Mouse (Mus musculus) hindbrain, embryonic 13.5 days (tissue): ENCODE measurements at regions not wholly inside any gene's neighbourhood (a gene's known extent, or its start where the extent isn't known, plus 50 kb on each side); places are given as distances from the start of the nearest gene placed in this dataset.

Experiments used
- ATAC-seq: fragments of 200-750 bp; cut with Nextera tagmentation; 2 replicates; pipeline ENCODE4 v1.8.0; 2017; ENCODE audit warnings: moderate TSS enrichment; ENCODE audit not compliant: low FRiP score
- H3K27ac ChIP-seq: fragments of 300-500 bp; sonication (generic); 2 replicates; pipeline ENCODE4 v1.5.1; 2015; ENCODE audit warnings: inconsistent platforms, mild to moderate bottlenecking, moderate library complexity
- H3K27me3 ChIP-seq: fragments of 300-500 bp; sonication (generic); 2 replicates; pipeline ENCODE4 v1.6.1; 2015; ENCODE audit warnings: mild to moderate bottlenecking, inconsistent platforms
- H3K36me3 ChIP-seq: fragments of 300-500 bp; sonication (generic); 2 replicates; pipeline ENCODE4 v1.6.1; 2015; ENCODE audit warnings: mild to moderate bottlenecking, inconsistent platforms
- H3K4me1 ChIP-seq: fragments of 300-500 bp; sonication (generic); replicated peaks from 2 replicates; pipeline ENCODE4 v1.6.1; 2015; ENCODE audit warnings: inconsistent platforms
- H3K4me2 ChIP-seq: fragments of 300-500 bp; sonication (generic); 2 replicates; pipeline ENCODE4 v1.6.1; 2015; ENCODE audit warnings: inconsistent platforms, mild to moderate bottlenecking, moderate library complexity
- H3K4me3 ChIP-seq: fragments of 300-500 bp; sonication (generic); 2 replicates; pipeline ENCODE4 v1.5.1; 2015; ENCODE audit warnings: mild to moderate bottlenecking, inconsistent platforms
- H3K9ac ChIP-seq: fragments of 300-500 bp; sonication (generic); 2 replicates; pipeline ENCODE4 v1.6.1; 2015; ENCODE audit warnings: mild to moderate bottlenecking, inconsistent platforms
- H3K9me3 ChIP-seq: fragments of 300-500 bp; sonication (generic); 2 replicates; pipeline ENCODE4 v1.6.1; 2016; ENCODE audit warnings: inconsistent platforms
- WGBS: fragments of 180-500 bp; shearing (Covaris S2); methylation state at CpG from one replicate; pipeline ENCODE4 v1.1.7; 2015; 5-methylcytosine and 5-hydroxymethylcytosine counted together

- Histone ChIP-seq H3K9me3 (no peaks in the 10 kb centered on the region), H3K4me3 (peak overlapping the region; percentile 9), H3K4me1 (peaks cover 11% of the 10 kb centered on the region), H3K27me3 (no peaks in the 10 kb centered on the region), H3K4me2 (peak overlapping the region; percentile 49), H3K9ac (peak overlapping the region; percentile 46; the same call in 1 of the 2 replicates), H3K36me3 (no peaks in the 10 kb centered on the region), H3K27ac (peak overlapping the region; percentile 35)
- 22% methylated on average over 10 of the region's 10 CpGs for WGBS
- peak; percentile 91 for ATAC-seq
Measured at GRCm38 (mm10) chr16:55555821-55556535, 258.2 kb upstream of the Zpld1 start.

DNA sequence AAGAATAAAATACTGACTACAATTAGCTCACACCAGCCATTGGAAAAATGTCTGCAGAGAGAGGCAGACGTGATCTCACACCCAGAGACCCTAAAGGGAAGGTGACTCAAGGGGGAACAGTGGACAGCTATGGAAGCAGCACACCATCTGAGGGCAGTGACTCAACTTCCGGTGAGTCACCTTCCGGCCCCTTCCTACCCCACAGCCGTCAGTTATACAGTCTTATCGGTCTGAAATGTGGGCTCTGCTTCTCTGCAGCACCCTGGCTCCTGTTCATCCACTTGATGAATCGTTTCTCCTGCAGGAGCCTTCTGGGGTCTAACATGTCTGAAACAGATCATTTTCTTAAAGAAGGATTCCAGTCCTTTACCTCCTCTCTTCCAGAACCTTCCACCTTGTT lies 257.4 kb upstream of the Zpld1 start:
- Histone ChIP-seq H3K9me3 (no peaks in the 10 kb centered on the region), H3K4me1 (peaks cover 11% of the 10 kb centered on the region), H3K27me3 (no peaks in the 10 kb centered on the region), H3K4me2 (no peak overlapping the region), H3K36me3 (no peaks in the 10 kb centered on the region), H3K27ac (no peak overlapping the region), H3K9ac (no peak overlapping the region), H3K4me3 (no peak overlapping the region)
- no peak for ATAC-seq
- WGBS: 75% methylated on average over 6 of the region's 6 CpGs

DNA sequence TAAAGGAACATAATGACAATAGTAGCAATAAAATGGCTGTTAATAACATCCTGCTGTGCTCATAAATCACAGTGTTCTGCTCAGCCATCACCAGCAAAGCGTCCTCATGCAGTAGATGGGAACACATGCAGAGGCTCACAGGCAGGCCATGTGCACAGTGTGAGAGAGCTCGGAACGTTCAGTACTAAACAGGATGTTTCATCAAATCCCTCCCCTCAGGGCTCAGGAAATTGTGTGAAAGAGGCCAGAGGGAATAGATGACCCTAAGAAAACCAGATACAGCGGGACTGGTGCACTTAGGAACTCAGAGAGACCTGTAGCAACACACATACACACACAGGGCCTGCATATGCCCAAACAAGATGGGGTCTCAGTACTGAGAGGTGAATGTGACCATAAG lies 256.1 kb upstream of the Zpld1 start:
- Histone ChIP-seq H3K9me3 (no peaks in the 10 kb centered on the region), H3K27me3 (no peaks in the 10 kb centered on the region), H3K4me2 (no peak overlapping the region), H3K9ac (no peak overlapping the region), H3K36me3 (no peaks in the 10 kb centered on the region), H3K4me1 (peaks cover 11% of the 10 kb centered on the region), H3K4me3 (no peak overlapping the region), H3K27ac (no peak overlapping the region)
- ATAC-seq: no peak
- 53% methylated on average over 4 of the region's 4 CpGs for WGBS

DNA sequence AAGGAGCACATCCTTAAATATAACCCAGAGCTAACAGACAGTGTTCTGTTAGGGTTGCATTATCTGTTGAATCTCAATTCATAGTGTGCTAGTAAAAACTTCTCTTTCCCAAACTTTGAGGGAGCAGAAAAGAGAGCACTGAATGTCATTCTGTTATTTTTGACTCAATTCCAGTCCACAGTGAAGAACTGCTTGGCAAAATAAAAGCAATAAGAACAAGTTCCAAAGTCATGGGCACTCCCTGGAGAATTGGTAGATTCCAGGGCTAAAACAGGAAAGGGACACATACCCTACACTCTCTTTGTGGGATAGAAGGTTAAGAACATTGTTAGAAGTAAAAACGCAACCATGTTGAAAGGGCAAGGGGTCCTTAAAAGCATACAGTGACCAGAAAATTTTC lies 253.6 kb upstream of the Zpld1 start:
- H3K27me3 ChIP-seq: no peaks in the 10 kb centered on the region
- no peak overlapping the region for H3K9ac ChIP-seq
- H3K4me3 ChIP-seq: no peak overlapping the region
- H3K4me1 ChIP-seq: peaks cover 11% of the 10 kb centered on the region
- no peaks in the 10 kb centered on the region for H3K9me3 ChIP-seq
- H3K4me2 ChIP-seq: no peak overlapping the region
- H3K36me3 ChIP-seq: no peaks in the 10 kb centered on the region
- 78% methylated on average over 1 of the region's 1 CpGs for WGBS
- no peak overlapping the region for H3K27ac ChIP-seq
- ATAC-seq: no peak

DNA sequence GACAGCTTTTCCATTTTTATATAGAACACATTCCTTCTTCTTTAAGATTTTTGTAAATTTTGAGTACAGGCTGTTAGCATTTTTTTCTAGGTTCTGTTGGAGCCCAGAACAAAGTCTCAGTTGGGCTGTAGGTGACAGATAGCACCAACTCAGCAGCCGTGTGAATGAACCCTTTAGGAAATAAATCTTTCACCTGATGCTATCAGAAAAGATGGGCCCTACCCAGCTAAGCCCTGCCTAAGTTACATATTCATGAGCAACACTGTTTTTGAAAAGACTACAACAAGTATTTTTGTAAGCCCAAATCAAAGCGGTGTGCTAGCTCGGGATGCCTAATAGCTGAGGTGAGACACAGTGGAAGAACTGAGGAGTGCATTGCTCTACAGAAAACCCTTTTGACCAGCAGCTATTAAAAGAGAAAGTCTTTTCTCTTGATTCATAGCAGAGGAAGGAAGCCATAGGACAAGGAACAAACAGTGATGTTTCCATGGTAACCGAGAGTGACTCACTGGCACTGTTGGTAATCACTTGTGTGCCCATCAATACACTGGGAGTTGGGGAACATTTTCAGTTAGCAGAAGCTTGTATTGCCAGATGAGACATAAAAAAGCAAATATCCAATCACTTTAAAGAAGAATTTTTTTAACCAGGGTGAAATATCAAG lies 253.0 kb upstream of the Zpld1 start:
- 33% methylated on average over 4 of the region's 4 CpGs for WGBS
- Histone ChIP-seq H3K27me3 (no peaks in the 10 kb centered on the region), H3K4me3 (no peak overlapping the region), H3K27ac (no peak overlapping the region), H3K9ac (no peak overlapping the region), H3K4me1 (peaks cover 6% of the 10 kb centered on the region), H3K36me3 (no peaks in the 10 kb centered on the region), H3K4me2 (no peak overlapping the region), H3K9me3 (no peaks in the 10 kb centered on the region)
- ATAC-seq: peak; percentile 75

DNA sequence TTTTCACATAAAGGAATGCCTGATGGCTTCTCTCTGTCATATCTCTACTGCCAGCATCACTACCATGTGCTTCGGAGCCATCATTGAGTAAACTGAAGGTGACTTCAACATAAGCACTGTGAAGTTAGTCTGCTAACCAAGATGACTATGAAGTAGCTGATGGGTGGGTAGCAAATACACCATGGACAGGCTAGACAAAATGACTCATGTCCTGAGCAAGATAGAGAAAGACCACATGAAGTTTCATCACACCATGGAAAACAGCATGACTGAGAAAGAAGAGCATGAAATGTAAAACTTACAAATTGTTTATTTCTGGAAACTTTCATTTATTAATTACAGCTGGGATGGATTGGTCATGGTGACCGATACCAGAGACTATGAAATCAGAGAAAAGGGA lies 249.3 kb upstream of the Zpld1 start:
- no peak overlapping the region for H3K4me3 ChIP-seq
- ATAC-seq: no peak
- WGBS: 93% methylated on average over 2 of the region's 2 CpGs

DNA sequence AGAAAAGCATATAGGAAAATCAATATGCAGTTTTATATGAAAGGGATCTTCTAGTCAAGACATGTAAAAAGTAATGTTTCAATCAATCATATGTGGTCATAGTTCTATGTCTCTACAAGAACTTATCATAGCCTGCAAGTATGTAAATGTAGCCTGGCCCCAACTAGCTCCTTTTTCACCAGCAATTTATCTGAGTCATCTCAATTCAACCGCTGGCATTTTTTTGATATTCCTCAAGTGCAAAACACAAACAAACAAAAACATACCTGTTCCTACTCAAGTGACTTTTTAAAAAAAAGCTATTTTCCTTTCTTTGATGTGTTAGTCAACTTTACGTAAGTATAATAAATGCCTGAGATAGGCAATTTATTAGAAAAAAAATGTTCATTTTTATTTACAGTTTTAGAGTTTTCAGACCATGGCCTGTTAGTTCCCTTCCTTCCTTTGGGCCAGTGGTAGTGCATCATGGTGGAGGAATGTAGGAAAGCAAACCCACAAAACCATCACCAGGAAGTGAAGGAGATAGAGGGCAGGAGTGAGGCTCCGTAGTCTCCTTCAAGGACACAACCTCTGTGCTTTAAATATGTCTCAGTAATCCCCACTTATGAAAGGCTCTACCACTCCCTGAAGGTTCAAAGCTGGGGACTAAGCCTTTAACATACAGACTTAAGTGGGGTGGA lies 242.7 kb upstream of the Zpld1 start:
- no peak overlapping the region for H3K9ac ChIP-seq
- H3K4me1 ChIP-seq: no peaks in the 10 kb centered on the region
- no peaks in the 10 kb centered on the region for H3K27me3 ChIP-seq
- no peaks in the 10 kb centered on the region for H3K36me3 ChIP-seq
- H3K9me3 ChIP-seq: no peaks in the 10 kb centered on the region
- H3K4me3 ChIP-seq: no peak overlapping the region
- no peak for ATAC-seq
- 92% methylated on average over 3 of the region's 3 CpGs for WGBS
- no peak overlapping the region for H3K27ac ChIP-seq
- H3K4me2 ChIP-seq: no peak overlapping the region

More for the DNA sequence above, 249.3 kb upstream of the Zpld1 start:
- no peaks in the 10 kb centered on the region for H3K9me3 ChIP-seq
- H3K9ac ChIP-seq: no peak overlapping the region
- no peak overlapping the region for H3K27ac ChIP-seq
- no peaks in the 10 kb centered on the region for H3K27me3 ChIP-seq
- no peaks in the 10 kb centered on the region for H3K36me3 ChIP-seq
- H3K4me1 ChIP-seq: peaks cover 5% of the 10 kb centered on the region; the same call in 1 of the 2 replicates
- no peak overlapping the region for H3K4me2 ChIP-seq

DNA sequence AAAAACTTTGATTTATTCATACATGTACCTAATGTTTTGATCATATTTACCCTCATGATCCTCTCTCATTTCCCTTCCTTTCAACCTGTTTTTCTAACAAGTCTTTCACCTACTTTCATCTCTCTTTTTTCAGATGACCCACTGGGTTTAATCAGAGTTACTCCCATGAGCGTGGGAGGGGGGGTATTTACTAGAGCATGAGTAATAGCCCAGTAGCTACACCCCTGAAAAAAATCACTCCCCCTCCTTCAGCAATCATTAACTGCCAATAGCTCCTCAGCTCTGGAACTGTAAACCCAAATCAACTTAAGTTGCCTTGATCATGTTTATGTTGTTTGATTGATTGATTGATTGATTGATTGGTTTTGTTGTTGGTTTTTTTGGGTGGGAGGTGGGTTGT lies 241.4 kb upstream of the Zpld1 start:
- no peaks in the 10 kb centered on the region for H3K4me1 ChIP-seq
- WGBS: 74% methylated on average over 1 of the region's 1 CpGs
- no peak overlapping the region for H3K9ac ChIP-seq
- no peak overlapping the region for H3K4me3 ChIP-seq
- H3K27ac ChIP-seq: no peak overlapping the region
- no peak for ATAC-seq
- H3K9me3 ChIP-seq: no peaks in the 10 kb centered on the region
- no peaks in the 10 kb centered on the region for H3K36me3 ChIP-seq
- no peak overlapping the region for H3K4me2 ChIP-seq
- no peaks in the 10 kb centered on the region for H3K27me3 ChIP-seq

- 91% methylated on average over 5 of the region's 5 CpGs for WGBS
Measured at GRCm38 (mm10) chr16:55537548-55537947, 239.8 kb upstream of the Zpld1 start.

DNA sequence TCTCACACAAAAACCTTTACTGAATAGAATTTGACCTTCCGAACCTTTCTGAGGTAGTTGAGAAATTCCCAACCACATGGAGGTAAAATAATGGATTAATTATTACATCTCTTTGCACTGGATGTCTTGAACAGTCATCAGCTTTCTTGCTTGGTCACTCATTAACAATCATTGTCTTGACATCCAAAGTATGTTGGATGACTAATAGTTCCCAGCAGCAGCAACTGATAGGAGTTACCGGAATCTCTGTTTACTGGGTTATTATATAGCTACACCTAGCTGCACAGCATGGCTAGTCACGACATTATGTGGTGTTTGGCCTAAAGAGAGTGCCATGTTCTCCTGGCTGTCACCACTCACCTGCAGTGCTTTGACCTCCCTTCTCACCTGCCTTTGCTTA lies 234.9 kb upstream of the Zpld1 start:
- Histone ChIP-seq H3K4me1 (no peaks in the 10 kb centered on the region), H3K9ac (no peak overlapping the region), H3K27ac (no peak overlapping the region), H3K27me3 (no peaks in the 10 kb centered on the region), H3K4me3 (no peak overlapping the region), H3K4me2 (no peak overlapping the region), H3K9me3 (no peaks in the 10 kb centered on the region), H3K36me3 (no peaks in the 10 kb centered on the region)
- no peak for ATAC-seq
- 85% methylated on average over 3 of the region's 3 CpGs for WGBS

More at GRCm38 (mm10) chr16:55537548-55537947, 239.8 kb upstream of the Zpld1 start:
- Histone ChIP-seq H3K36me3 (no peaks in the 10 kb centered on the region), H3K27ac (no peak overlapping the region), H3K9me3 (no peaks in the 10 kb centered on the region), H3K27me3 (no peaks in the 10 kb centered on the region), H3K4me1 (no peaks in the 10 kb centered on the region), H3K4me3 (no peak overlapping the region), H3K4me2 (no peak overlapping the region), H3K9ac (no peak overlapping the region)
- no peak for ATAC-seq

DNA sequence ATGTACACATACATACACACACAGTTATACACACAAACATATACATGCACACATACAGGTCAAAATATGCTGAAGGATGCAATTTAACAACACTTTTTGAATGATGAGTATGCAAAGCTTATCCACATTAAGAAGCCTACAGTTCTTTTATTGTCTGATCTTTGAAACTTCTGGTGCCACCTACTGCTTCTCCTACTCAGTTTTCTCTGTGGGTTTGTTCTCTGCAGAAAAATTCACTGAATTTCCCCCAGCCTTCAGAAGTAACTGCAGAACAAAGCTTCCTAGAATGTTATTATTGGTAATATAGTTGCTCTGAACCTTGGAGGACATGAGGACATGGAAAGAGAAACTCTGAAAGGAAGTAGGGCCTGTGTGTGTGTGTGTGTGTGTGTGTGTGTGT lies 233.1 kb upstream of the Zpld1 start:
- Histone ChIP-seq H3K4me1 (no peaks in the 10 kb centered on the region), H3K4me3 (no peak overlapping the region), H3K27ac (no peak overlapping the region), H3K36me3 (no peaks in the 10 kb centered on the region), H3K9me3 (no peaks in the 10 kb centered on the region), H3K27me3 (no peaks in the 10 kb centered on the region), H3K4me2 (no peak overlapping the region), H3K9ac (no peak overlapping the region)
- no peak for ATAC-seq

DNA sequence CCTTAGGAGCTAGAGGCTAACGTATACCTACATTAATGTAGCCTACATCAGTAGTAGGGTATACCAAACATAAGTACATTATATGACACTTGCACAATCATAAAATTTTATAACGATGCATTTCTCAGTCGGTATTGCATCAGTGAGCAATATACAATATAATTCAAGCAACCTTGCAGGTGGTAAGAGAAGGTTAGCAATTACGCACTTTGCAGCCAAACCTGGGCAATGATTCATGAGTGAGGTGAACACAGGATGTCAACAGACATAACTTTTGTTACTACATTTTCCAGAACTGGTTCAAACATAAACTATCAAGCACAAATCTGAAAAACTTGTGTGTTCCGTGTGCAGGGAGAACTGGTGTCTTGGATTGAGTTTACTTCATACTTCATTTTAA lies 229.9 kb upstream of the Zpld1 start:
- no peak for ATAC-seq

More for the DNA sequence above, 229.9 kb upstream of the Zpld1 start:
- no peaks in the 10 kb centered on the region for H3K27me3 ChIP-seq
- H3K9ac ChIP-seq: no peak overlapping the region
- no peaks in the 10 kb centered on the region for H3K4me1 ChIP-seq
- H3K4me3 ChIP-seq: no peak overlapping the region
- no peaks in the 10 kb centered on the region for H3K36me3 ChIP-seq
- 91% methylated on average over 5 of the region's 5 CpGs for WGBS
- H3K27ac ChIP-seq: no peak overlapping the region
- no peaks in the 10 kb centered on the region for H3K9me3 ChIP-seq
- no peak overlapping the region for H3K4me2 ChIP-seq
